Mouse (Mus musculus): Measurements from ENCODE around the gene Mprip. TPM values are rescaled to one million over a fixed set of nuclear protein-coding genes. Genes with fewer than 3 reads are reported as not detected.
"Not testable (repeated sequence)": the region's sequence is repeated elsewhere in the genome, so short reads cannot be mapped to it uniquely, and the experiment has no call there.

Mprip gene
- polyA plus RNA-seq, 1 experiment from 2014 or later = 43.8 TPM

DNA sequence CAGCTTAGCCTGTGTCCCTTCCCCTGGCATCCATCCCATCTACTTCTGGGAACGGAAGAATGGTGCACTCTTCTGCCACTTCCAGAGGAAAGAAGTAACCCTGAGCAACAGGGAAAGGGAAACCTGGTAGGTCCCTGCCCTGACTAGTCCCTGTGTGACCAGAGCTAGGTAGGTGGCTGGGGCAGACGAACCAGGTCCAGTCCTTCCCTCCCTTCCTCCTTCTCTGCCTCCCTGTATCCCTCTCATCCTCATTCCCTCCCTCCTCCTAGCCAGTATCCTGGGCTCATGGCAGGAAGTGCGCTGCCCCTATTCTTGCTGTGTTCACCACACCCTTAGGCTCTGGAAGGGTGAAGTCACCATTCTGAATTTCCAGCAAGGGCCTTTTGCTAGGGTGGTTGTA lies 70.7 kb downstream of the Mprip start:
- no peak for ATAC-seq (ENCODE audit: low FRiP score, low TSS enrichment)
- Histone ChIP-seq H3K36me3 (ENCODE audit: insufficient read depth, low read length) (peaks cover 32% of the 10 kb centered on the region), H3K9me3 (ENCODE audit: low read length) (no peaks in the 10 kb centered on the region), H3K27ac (ENCODE audit: low read length) (peak overlapping the region; percentile 88), H3K4me1 (ENCODE audit: insufficient read depth, low read length) (peaks cover 9% of the 10 kb centered on the region), H3K4me3 (ENCODE audit: low read length) (no peak overlapping the region), H3K27me3 (ENCODE audit: insufficient read depth, low read length) (no peaks in the 10 kb centered on the region), H3K4me2 (replicated peaks; ENCODE audit: low read depth, low read length) (no peak overlapping the region), H3K9ac (replicated peaks; ENCODE audit: low read length) (no peak overlapping the region)
- 79% methylated on average over 3 of the region's 3 CpGs for WGBS

DNA sequence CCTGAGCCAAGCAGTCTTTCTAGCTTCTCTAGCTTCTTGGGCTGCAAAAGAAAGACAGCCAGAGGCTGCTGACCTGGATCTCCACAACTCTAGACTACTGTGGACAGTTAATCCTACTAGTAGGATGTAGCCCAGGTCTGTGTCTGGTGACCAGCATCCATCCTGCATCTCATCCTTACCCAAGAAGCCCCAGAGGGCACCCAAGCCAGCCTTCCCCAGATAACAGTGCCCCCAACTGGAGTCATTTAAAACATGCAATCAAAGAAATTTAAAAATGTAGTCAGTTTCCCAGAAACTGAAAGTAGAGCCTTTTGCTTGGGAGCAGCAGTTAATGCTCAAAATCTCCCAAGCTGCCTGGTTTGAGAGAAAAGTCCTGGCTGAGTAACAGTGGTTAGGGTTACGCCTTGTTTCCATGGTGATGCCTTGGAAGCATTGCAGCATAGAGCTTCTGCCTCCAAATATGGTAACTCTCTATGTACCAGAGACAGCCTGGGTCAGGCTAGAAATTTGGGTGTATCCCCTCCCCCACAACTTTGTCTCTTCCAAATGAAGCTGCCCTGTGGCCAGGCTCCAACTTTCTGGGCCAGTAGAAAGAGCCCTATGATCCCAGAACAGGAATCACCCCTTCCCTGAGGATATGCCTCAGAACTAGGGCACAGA lies 71.4 kb downstream of the Mprip start:
- WGBS = 35% methylated on average over 1 of the region's 1 CpGs
- Histone ChIP-seq H3K4me1 (ENCODE audit: insufficient read depth, low read length) (peaks cover 9% of the 10 kb centered on the region), H3K27ac (ENCODE audit: low read length) (peak overlapping the region; percentile 88), H3K36me3 (ENCODE audit: insufficient read depth, low read length) (peaks cover 36% of the 10 kb centered on the region), H3K4me2 (replicated peaks; ENCODE audit: low read depth, low read length) (no peak overlapping the region), H3K9ac (replicated peaks; ENCODE audit: low read length) (0 out of 2 replicates have a peak overlapping the region, but pooled peaks have one; percentile 31), H3K9me3 (ENCODE audit: low read length) (no peaks in the 10 kb centered on the region), H3K4me3 (ENCODE audit: low read length) (no peak overlapping the region), H3K27me3 (ENCODE audit: insufficient read depth, low read length) (no peaks in the 10 kb centered on the region)
- ATAC-seq (ENCODE audit: low FRiP score, low TSS enrichment) = peak; percentile 84

DNA sequence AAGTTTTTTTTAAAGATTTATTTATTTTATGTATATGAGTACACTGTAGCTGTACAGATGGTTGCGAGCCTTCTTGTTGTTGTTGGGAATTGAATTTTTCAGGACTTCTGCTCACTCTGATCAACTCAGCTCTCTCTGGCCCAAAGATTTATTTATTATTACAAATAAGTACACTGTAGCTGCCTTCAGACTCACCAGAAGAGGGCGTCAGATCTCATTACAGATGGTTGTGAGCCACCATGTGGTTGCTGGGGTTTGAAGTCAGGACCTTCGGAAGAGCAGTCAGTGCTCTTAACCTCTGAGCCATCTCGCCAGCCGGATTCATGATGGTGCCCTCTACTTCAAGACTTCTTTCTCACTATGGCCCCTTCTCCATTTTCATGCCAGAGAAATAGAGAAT lies 72.5 kb downstream of the Mprip start:
- ATAC-seq (ENCODE audit: low FRiP score, low TSS enrichment); H3K27ac ChIP-seq (ENCODE audit: low read length); H3K4me1 ChIP-seq (ENCODE audit: insufficient read depth, low read length); H3K4me3 ChIP-seq (ENCODE audit: low read length); H3K9ac ChIP-seq (replicated peaks; ENCODE audit: low read length); H3K27me3 ChIP-seq (ENCODE audit: insufficient read depth, low read length); H3K4me2 ChIP-seq (replicated peaks; ENCODE audit: low read depth, low read length); H3K9me3 ChIP-seq (ENCODE audit: low read length): not testable (repeated sequence)
- H3K36me3 ChIP-seq (ENCODE audit: insufficient read depth, low read length) = peaks cover 40% of the 10 kb centered on the region
- 82% methylated on average over 5 of the region's 5 CpGs for WGBS

DNA sequence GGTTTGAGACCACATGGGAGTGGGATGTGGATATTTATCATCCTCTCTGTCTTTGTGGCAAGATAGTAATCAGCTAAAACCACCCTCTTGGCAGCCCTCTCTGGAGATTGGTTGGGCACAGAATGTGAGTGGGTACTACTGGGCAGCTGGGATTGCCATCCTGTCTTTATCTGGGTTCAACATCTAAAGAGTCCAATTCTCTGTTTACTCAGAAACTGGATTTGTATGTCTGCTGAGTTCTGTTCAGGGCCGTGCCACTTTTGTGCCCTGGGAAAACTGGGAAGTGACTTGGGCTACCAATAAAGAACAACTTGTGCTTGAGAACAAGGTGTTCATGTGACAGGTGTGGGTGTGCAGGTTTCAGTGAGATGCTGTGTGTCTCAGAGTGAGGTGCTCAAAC lies 73.2 kb downstream of the Mprip start:
- Histone ChIP-seq H3K9ac (replicated peaks; ENCODE audit: low read length) (no peak overlapping the region), H3K36me3 (ENCODE audit: insufficient read depth, low read length) (peaks cover 35% of the 10 kb centered on the region), H3K4me3 (ENCODE audit: low read length) (no peak overlapping the region), H3K9me3 (ENCODE audit: low read length) (no peaks in the 10 kb centered on the region), H3K27ac (ENCODE audit: low read length) (no peak overlapping the region), H3K27me3 (ENCODE audit: insufficient read depth, low read length) (no peaks in the 10 kb centered on the region), H3K4me2 (replicated peaks; ENCODE audit: low read depth, low read length) (no peak overlapping the region), H3K4me1 (ENCODE audit: insufficient read depth, low read length) (peaks cover 9% of the 10 kb centered on the region)
- no peak for ATAC-seq (ENCODE audit: low FRiP score, low TSS enrichment)
- WGBS = 75% methylated on average over 1 of the region's 1 CpGs

DNA sequence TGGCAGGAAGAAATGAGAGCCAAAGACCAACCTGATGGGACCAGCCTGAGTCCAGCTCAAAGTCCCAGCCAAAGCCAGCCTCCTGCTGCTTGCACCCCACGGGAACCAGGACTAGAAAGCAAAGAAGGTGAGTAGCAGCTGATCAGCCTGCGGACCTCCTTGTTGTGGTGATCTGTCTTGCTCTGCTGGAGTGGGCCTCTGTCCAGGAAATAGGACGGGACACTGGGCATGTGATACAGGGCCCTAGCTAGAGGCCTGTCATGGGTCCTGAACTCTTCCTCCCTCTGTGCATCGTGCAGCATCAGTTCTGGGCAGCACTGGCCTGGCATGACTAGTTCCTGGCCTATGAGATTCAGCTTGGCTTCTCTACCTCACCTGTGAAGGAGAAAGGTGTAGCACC lies 74.8 kb downstream of the Mprip start:
- ATAC-seq (ENCODE audit: low FRiP score, low TSS enrichment); H3K27ac ChIP-seq (ENCODE audit: low read length); H3K9ac ChIP-seq (replicated peaks; ENCODE audit: low read length); H3K27me3 ChIP-seq (ENCODE audit: insufficient read depth, low read length); H3K4me3 ChIP-seq (ENCODE audit: low read length); H3K4me2 ChIP-seq (replicated peaks; ENCODE audit: low read depth, low read length); H3K9me3 ChIP-seq (ENCODE audit: low read length); H3K4me1 ChIP-seq (ENCODE audit: insufficient read depth, low read length): not testable (repeated sequence)
- 87% methylated on average over 4 of the region's 4 CpGs for WGBS
- peaks cover 36% of the 10 kb centered on the region for H3K36me3 ChIP-seq (ENCODE audit: insufficient read depth, low read length)

DNA sequence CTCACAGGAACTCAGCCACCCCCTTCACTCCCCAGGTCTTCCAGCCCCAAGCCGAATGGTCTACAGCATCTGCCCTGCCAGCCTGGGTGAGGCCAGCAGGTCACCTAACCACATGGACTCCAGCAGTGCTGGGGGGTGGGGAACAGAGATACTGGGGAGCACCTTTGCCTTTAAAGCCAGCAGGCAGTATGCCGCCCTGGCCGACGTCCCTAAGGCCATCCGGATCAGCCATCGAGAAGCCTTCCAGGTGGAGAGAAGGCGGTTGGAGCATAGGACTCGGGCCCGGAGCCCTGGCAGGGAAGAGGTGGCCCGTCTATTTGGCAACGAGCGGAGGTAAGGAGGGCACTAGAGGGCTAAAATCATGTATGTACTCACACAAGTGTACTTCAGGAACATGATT lies 76.1 kb downstream of the Mprip start:
- Histone ChIP-seq H3K9me3 (ENCODE audit: low read length) (no peaks in the 10 kb centered on the region), H3K36me3 (ENCODE audit: insufficient read depth, low read length) (peaks cover 48% of the 10 kb centered on the region)
- WGBS = 92% methylated on average over 12 of the region's 12 CpGs

DNA sequence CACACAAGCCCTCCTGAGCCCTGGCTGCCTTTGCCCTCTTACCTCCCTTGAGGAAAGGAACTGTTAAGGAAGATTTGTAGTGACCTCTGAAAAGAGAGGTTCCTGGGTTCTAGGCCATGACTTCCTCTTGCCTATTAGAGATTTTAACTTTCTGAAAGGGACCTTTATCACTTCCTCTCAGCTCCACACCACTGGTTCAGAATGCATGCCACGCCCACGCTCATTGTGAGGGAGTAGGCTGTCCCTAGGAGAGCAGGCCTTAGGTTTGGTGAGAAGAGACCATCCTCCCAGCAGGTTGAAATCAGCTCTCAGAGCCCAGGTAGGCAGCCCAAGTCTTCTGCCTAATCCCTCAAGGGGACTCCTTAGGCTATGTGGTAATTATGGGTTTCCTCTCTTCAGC lies 78.9 kb downstream of the Mprip start:
- no peak overlapping the region for H3K27ac ChIP-seq (ENCODE audit: low read length)
- WGBS = 84% methylated on average over 2 of the region's 2 CpGs
- no peak overlapping the region for H3K4me3 ChIP-seq (ENCODE audit: low read length)
- H3K4me2 ChIP-seq (replicated peaks; ENCODE audit: low read depth, low read length) = no peak overlapping the region
- H3K4me1 ChIP-seq (ENCODE audit: insufficient read depth, low read length) = no peaks in the 10 kb centered on the region
- H3K9me3 ChIP-seq (ENCODE audit: low read length) = no peaks in the 10 kb centered on the region
- H3K27me3 ChIP-seq (ENCODE audit: insufficient read depth, low read length) = no peaks in the 10 kb centered on the region
- no peak for ATAC-seq (ENCODE audit: low FRiP score, low TSS enrichment)
- peaks cover 66% of the 10 kb centered on the region for H3K36me3 ChIP-seq (ENCODE audit: insufficient read depth, low read length)
- H3K9ac ChIP-seq (replicated peaks; ENCODE audit: low read length) = no peak overlapping the region

More for the DNA sequence above, 76.1 kb downstream of the Mprip start:
- H3K4me2 ChIP-seq (replicated peaks; ENCODE audit: low read depth, low read length) = no peak overlapping the region
- H3K27ac ChIP-seq (ENCODE audit: low read length) = no peak overlapping the region
- no peaks in the 10 kb centered on the region for H3K27me3 ChIP-seq (ENCODE audit: insufficient read depth, low read length)
- ATAC-seq (ENCODE audit: low FRiP score, low TSS enrichment) = no peak
- no peak overlapping the region for H3K9ac ChIP-seq (replicated peaks; ENCODE audit: low read length)
- peaks cover 3% of the 10 kb centered on the region for H3K4me1 ChIP-seq (ENCODE audit: insufficient read depth, low read length)
- H3K4me3 ChIP-seq (ENCODE audit: low read length) = no peak overlapping the region

DNA sequence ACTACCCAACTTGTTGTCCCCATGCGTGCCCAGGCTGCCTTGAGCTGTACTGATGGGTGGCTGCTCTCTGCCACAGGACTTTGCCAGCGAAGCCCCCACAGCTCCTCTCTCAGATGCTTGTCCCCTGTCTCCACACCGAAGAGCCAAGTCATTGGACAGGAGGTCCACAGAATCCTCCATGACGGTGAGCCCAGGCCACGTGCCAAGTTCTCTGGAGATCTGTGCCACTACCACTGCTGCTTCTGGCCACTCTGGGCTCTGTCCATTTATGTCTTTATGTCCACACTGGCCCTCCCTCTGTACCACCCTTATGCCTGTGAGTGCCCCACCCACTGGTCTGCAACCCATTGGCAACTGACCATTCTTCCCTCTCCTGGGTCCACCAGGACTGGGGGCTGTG lies 80.8 kb downstream of the Mprip start:
- Histone ChIP-seq H3K36me3 (ENCODE audit: insufficient read depth, low read length) (peaks cover 61% of the 10 kb centered on the region), H3K27me3 (ENCODE audit: insufficient read depth, low read length) (no peaks in the 10 kb centered on the region), H3K9me3 (ENCODE audit: low read length) (no peaks in the 10 kb centered on the region), H3K4me2 (replicated peaks; ENCODE audit: low read depth, low read length) (no peak overlapping the region), H3K9ac (replicated peaks; ENCODE audit: low read length) (no peak overlapping the region), H3K27ac (ENCODE audit: low read length) (no peak overlapping the region), H3K4me3 (ENCODE audit: low read length) (no peak overlapping the region), H3K4me1 (ENCODE audit: insufficient read depth, low read length) (no peaks in the 10 kb centered on the region)
- no peak for ATAC-seq (ENCODE audit: low FRiP score, low TSS enrichment)
- WGBS = 89% methylated on average over 5 of the region's 5 CpGs

DNA sequence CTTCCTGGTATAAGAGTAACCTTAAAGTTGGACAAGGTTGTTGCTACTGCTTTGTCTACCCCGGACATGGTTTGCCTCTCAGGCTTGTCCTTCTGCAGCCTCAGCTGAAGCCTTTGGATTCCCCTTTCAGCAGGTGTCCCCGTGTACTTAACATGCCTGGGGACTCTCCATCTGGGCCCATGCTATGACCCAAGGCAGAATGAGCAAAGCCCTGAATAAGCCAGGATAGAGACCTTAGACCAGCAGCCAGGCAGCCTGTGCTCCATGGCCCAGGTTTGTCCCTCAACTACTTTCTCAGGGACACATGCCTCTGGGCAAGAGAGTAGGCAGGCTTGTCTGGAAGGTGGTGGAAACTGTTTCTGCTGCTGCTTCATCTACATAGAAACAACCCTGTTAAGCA lies 82.2 kb downstream of the Mprip start:
- H3K36me3 ChIP-seq (ENCODE audit: insufficient read depth, low read length) = peaks cover 53% of the 10 kb centered on the region
- no peak overlapping the region for H3K9ac ChIP-seq (replicated peaks; ENCODE audit: low read length)
- no peaks in the 10 kb centered on the region for H3K4me1 ChIP-seq (ENCODE audit: insufficient read depth, low read length)
- no peak for ATAC-seq (ENCODE audit: low FRiP score, low TSS enrichment)
- H3K27ac ChIP-seq (ENCODE audit: low read length) = no peak overlapping the region
- no peaks in the 10 kb centered on the region for H3K27me3 ChIP-seq (ENCODE audit: insufficient read depth, low read length)
- H3K4me3 ChIP-seq (ENCODE audit: low read length) = no peak overlapping the region
- no peaks in the 10 kb centered on the region for H3K9me3 ChIP-seq (ENCODE audit: low read length)
- WGBS = 92% methylated on average over 2 of the region's 2 CpGs
- H3K4me2 ChIP-seq (replicated peaks; ENCODE audit: low read depth, low read length) = no peak overlapping the region

DNA sequence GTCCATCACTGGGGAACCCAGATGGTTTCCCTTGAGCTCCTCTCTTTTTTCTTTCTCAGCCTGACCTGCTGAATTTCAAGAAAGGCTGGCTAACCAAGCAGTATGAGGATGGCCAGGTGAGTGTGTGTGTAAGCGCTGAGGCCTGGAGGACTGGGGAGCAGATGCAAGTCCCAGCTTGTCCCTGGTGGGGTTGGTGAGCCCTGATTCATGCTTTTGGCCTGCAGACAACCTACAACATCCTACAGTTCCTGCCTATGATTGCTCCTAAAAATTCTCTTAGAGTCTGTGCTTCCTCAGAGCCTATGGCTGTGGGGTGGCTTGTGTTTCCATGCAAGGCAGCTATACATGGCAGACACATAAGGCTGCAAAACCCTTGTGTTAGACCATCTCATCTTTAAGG lies 82.6 kb downstream of the Mprip start:
- WGBS = 100% methylated on average over 1 of the region's 1 CpGs
- no peak for ATAC-seq (ENCODE audit: low FRiP score, low TSS enrichment)

More for the DNA sequence above, 82.6 kb downstream of the Mprip start:
- H3K4me1 ChIP-seq (ENCODE audit: insufficient read depth, low read length) = no peaks in the 10 kb centered on the region
- H3K9me3 ChIP-seq (ENCODE audit: low read length) = no peaks in the 10 kb centered on the region
- H3K4me3 ChIP-seq (ENCODE audit: low read length) = no peak overlapping the region
- no peak overlapping the region for H3K9ac ChIP-seq (replicated peaks; ENCODE audit: low read length)
- H3K36me3 ChIP-seq (ENCODE audit: insufficient read depth, low read length) = peaks cover 52% of the 10 kb centered on the region
- no peak overlapping the region for H3K4me2 ChIP-seq (replicated peaks; ENCODE audit: low read depth, low read length)
- H3K27me3 ChIP-seq (ENCODE audit: insufficient read depth, low read length) = no peaks in the 10 kb centered on the region
- no peak overlapping the region for H3K27ac ChIP-seq (ENCODE audit: low read length)

Measured in kidney, embryonic 16.5 days (tissue).